Mouse (Mus musculus) lung, embryonic 16.5 days (tissue): ENCODE measurements around the gene Fhit. TPM values are rescaled to one million over a fixed set of nuclear protein-coding genes. Genes with fewer than 3 reads are reported as not detected.

Experiments used
- ATAC-seq: fragments of 200-750 bp; cut with Nextera tagmentation; 2 replicates; pipeline ENCODE4 v1.8.0; 2017; ENCODE audit warnings: low read depth, mild to moderate bottlenecking, moderate library complexity
- H3K27ac ChIP-seq: fragments of 300-500 bp; sonication (generic); 2 replicates; pipeline ENCODE4 v1.5.1; 2014; ENCODE audit warnings: mild to moderate bottlenecking, control low read depth, low read length
- H3K27me3 ChIP-seq: fragments of 300-500 bp; sonication (generic); 2 replicates; pipeline ENCODE4 v1.6.1; 2014; ENCODE audit warnings: low read depth, low read length, mixed read lengths; ENCODE audit not compliant: control insufficient read depth, insufficient read depth
- H3K36me3 ChIP-seq: fragments of 300-500 bp; sonication (generic); 2 replicates; pipeline ENCODE4 v1.6.1; 2014; ENCODE audit warnings: low read length; ENCODE audit not compliant: control insufficient read depth, insufficient read depth
- H3K4me1 ChIP-seq: fragments of 300-500 bp; sonication (generic); replicated peaks from 2 replicates; pipeline ENCODE4 v1.6.1; 2014; ENCODE audit warnings: low read length, mixed read lengths; ENCODE audit not compliant: control insufficient read depth, insufficient read depth
- H3K4me2 ChIP-seq: fragments of 300-500 bp; sonication (generic); 2 replicates; pipeline ENCODE4 v1.6.1; 2014; ENCODE audit warnings: low read depth, low read length, control low read depth
- H3K4me3 ChIP-seq: fragments of 300-500 bp; sonication (generic); 2 replicates; pipeline ENCODE4 v1.5.1; 2014; ENCODE audit warnings: mild to moderate bottlenecking, low read length, control low read depth
- H3K9ac ChIP-seq: fragments of 300-500 bp; sonication (generic); 2 replicates; pipeline ENCODE4 v1.6.1; 2014; ENCODE audit warnings: low read length, control low read depth
- H3K9me3 ChIP-seq: fragments of 300-500 bp; sonication (generic); 2 replicates; pipeline ENCODE4 v1.6.1; 2016; ENCODE audit warnings: low read length; ENCODE audit not compliant: control insufficient read depth
- WGBS: fragments of 180-500 bp; shearing (Covaris S2); extraction: QIAGEN DNeasy Blood & Tissue Kit; methylation state at CpG from one replicate; pipeline ENCODE4 v1.1.7; 2014; 5-methylcytosine and 5-hydroxymethylcytosine counted together
- polyA plus RNA-seq: library from polyadenylated mRNA; unstranded; fragments of >200 nt; fragmentation: Nextera tagmentation; extraction: Ambion mirVana; gene quantifications from 2 replicates; pipeline ENCODE4 v1.2.1, GENCODE M21; 2015

Gene Fhit
- polyA plus RNA-seq, 1 experiment from 2014 or later = 4.9 TPM

DNA sequence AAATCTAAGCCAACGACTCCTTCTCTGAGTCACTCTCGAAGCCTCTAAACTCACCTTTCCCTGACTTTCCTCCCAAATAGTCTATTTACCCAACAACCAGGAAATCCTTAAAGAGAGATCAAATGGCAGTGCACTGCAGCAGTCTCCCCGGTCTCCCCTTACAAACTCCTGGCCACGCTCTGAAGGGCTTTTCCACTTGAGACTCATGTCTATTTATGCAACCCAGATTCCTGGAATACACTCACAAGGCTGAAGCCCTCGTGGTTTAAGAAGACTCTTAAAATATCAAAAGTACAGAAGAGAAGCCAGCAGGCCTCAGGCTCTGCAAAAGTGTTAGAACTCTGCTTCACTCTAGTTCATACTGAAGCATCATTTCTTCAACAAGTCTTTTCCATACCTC lies 1155.6 kb downstream of the Fhit start:
- 57% methylated on average over 5 of the region's 5 CpGs for WGBS

DNA sequence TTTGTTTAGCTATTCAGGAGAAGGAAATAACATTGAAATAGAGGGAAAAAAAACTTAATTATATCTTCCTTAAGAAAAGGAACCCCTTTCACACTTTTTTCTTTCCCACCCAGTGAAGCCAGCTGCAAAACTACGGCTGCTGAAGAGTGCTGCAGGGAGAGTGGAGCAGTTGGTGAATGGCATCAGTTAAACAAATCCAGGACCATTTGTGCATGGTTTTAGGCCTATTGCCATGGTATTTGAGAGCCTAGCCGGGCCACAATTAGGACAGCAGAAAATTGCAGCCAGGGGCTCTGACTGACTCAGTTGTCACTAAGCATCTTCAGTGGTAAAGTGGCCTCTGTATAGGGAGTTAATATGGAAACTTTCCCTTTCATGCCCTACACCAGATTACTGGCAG lies 1158.0 kb downstream of the Fhit start:
- H3K4me3 ChIP-seq = no peak overlapping the region
- H3K4me1 ChIP-seq = no peaks in the 10 kb centered on the region
- H3K9me3 ChIP-seq = no peaks in the 10 kb centered on the region
- H3K27ac ChIP-seq = no peak overlapping the region
- ATAC-seq = no peak
- no peak overlapping the region for H3K4me2 ChIP-seq
- no peaks in the 10 kb centered on the region for H3K27me3 ChIP-seq
- H3K36me3 ChIP-seq = no peaks in the 10 kb centered on the region
- no peak overlapping the region for H3K9ac ChIP-seq
- WGBS = 69% methylated on average over 2 of the region's 2 CpGs

More for the DNA sequence above, 1155.6 kb downstream of the Fhit start:
- no peak overlapping the region for H3K4me2 ChIP-seq
- H3K9ac ChIP-seq = no peak overlapping the region
- no peak overlapping the region for H3K27ac ChIP-seq
- H3K27me3 ChIP-seq = no peaks in the 10 kb centered on the region
- H3K9me3 ChIP-seq = no peaks in the 10 kb centered on the region
- ATAC-seq = peak; percentile 93
- H3K4me1 ChIP-seq = no peaks in the 10 kb centered on the region
- no peak overlapping the region for H3K4me3 ChIP-seq
- no peaks in the 10 kb centered on the region for H3K36me3 ChIP-seq

DNA sequence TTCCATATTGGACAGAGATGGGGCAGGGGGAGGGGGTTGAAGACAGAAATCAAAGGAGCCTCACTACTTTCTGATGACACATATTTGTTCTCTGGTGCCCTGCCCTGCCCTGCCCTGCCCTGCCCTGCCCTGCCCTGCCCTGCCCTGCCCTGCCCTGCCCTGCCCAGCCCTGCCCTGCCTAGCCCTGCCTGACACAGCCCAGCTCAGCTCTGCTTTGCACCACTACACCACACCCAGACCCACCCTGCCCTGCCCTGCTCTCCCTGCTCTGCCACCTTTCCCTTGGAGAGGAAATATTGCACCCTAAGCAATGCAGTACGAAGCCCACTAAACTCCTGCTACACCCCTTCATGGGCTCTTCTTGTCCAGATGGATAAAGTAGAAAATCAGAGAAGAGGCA lies 1171.2 kb downstream of the Fhit start:
- H3K4me1 ChIP-seq = no peaks in the 10 kb centered on the region
- H3K9me3 ChIP-seq = no peaks in the 10 kb centered on the region
- no peaks in the 10 kb centered on the region for H3K36me3 ChIP-seq
- no peak for ATAC-seq
- no peaks in the 10 kb centered on the region for H3K27me3 ChIP-seq
- WGBS = 71% methylated on average over 1 of the region's 1 CpGs
- no peak overlapping the region for H3K4me3 ChIP-seq
- H3K27ac ChIP-seq = no peak overlapping the region
- no peak overlapping the region for H3K4me2 ChIP-seq
- no peak overlapping the region for H3K9ac ChIP-seq

DNA sequence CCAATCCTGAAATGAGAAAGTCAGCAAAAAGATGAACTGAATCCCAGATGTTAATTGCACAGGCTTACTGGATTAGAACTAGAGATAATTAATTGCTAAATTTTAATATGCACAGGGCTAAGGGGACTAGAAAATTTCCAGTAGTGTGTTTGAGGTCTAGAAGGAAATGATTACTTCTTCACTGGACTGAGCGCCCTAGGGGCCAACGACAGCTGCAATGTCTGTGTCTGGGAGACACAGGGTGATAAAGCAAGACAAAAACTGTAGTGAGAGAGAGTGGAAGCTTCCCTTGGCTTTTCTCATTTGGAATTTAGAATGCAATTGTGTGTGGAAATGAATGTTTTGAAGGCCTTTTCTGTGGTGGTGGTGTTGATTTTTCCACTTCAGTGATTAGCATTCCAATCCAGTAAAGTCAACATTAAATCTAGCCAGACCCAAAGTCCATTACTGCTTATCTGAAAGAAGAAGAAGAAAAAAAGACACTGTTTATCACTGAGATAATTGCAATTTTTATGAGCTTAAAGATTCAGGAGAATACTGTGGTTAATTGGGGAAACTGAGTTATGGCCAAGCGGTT lies 1184.8 kb downstream of the Fhit start:
- no peaks in the 10 kb centered on the region for H3K4me1 ChIP-seq
- no peak overlapping the region for H3K4me3 ChIP-seq
- no peaks in the 10 kb centered on the region for H3K9me3 ChIP-seq
- H3K4me2 ChIP-seq = no peak overlapping the region
- H3K27me3 ChIP-seq = no peaks in the 10 kb centered on the region
- ATAC-seq = no peak
- no peaks in the 10 kb centered on the region for H3K36me3 ChIP-seq
- no peak overlapping the region for H3K27ac ChIP-seq
- 64% methylated on average over 3 of the region's 3 CpGs for WGBS
- H3K9ac ChIP-seq = no peak overlapping the region

DNA sequence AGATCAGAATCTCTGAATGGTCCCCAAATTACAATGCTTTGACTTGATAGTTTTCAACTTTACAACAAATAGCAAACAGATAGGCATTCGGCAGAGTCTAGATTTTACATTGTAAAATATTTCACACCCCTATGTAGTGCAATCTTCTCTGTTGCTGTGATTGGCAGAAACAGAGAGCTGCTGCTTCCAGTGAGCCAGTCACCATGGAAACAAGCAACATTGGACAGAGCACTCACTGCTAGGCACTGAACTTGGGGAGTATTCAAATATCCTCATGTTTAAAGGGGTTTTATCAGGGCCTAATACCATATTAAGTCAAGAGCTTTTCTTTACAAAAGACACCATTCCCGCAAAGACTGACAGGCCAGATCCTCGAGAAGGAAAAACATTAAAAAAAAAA lies 1187.4 kb downstream of the Fhit start:
- Histone ChIP-seq H3K36me3 (no peaks in the 10 kb centered on the region), H3K4me2 (no peak overlapping the region), H3K27me3 (no peaks in the 10 kb centered on the region), H3K9me3 (no peaks in the 10 kb centered on the region), H3K27ac (no peak overlapping the region), H3K4me3 (no peak overlapping the region), H3K4me1 (no peaks in the 10 kb centered on the region), H3K9ac (no peak overlapping the region)
- no peak for ATAC-seq
- WGBS = 68% methylated on average over 3 of the region's 3 CpGs

DNA sequence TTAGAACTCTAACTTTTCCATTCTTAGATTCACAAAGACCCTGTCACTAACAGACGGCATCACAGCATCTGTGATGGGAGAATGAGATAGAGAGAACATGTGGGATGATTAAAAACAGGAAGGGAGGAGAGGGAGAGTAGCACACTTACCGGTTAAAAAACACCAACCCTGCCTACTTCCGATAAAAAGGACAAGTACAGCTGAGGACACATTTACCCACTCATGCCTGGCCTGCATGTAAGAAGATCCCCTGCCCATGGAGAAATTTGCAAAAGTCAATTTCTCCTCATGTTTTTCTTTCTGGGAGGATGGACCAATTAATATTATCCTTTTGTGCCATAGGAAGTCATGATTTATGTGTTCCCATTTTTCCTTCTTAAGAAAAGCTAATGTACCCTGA lies 1198.0 kb downstream of the Fhit start:
- no peak overlapping the region for H3K4me2 ChIP-seq
- H3K9me3 ChIP-seq = no peaks in the 10 kb centered on the region
- WGBS = 69% methylated on average over 3 of the region's 3 CpGs
- no peak overlapping the region for H3K9ac ChIP-seq
- H3K27ac ChIP-seq = no peak overlapping the region
- H3K4me1 ChIP-seq = no peaks in the 10 kb centered on the region
- H3K4me3 ChIP-seq = no peak overlapping the region
- H3K36me3 ChIP-seq = no peaks in the 10 kb centered on the region
- no peaks in the 10 kb centered on the region for H3K27me3 ChIP-seq
- no peak for ATAC-seq

DNA sequence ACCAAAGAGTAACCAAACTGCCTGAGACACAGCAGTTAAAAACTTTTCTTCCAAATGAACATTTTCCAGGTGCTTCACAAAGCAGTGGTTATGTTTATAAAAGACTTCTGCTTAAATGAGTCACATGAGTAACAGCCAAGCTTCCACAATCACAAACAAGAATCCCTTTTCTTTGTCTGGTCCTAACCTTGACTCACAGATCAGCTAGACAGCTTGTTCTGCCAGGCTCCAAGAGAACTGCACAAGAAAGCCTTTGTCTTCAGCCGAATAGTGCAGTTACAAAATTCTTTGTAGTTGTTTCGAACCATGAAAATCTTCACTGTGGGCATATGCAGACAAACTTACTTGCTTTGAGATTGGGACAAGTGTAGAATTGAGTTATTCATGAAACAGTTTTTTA lies 1201.4 kb downstream of the Fhit start:
- H3K4me3 ChIP-seq = no peak overlapping the region
- H3K9ac ChIP-seq = no peak overlapping the region
- H3K36me3 ChIP-seq = no peaks in the 10 kb centered on the region
- H3K4me2 ChIP-seq = no peak overlapping the region
- H3K9me3 ChIP-seq = no peaks in the 10 kb centered on the region
- H3K27ac ChIP-seq = no peak overlapping the region
- ATAC-seq = no peak
- no peaks in the 10 kb centered on the region for H3K4me1 ChIP-seq
- H3K27me3 ChIP-seq = no peaks in the 10 kb centered on the region
- 64% methylated on average over 2 of the region's 2 CpGs for WGBS

DNA sequence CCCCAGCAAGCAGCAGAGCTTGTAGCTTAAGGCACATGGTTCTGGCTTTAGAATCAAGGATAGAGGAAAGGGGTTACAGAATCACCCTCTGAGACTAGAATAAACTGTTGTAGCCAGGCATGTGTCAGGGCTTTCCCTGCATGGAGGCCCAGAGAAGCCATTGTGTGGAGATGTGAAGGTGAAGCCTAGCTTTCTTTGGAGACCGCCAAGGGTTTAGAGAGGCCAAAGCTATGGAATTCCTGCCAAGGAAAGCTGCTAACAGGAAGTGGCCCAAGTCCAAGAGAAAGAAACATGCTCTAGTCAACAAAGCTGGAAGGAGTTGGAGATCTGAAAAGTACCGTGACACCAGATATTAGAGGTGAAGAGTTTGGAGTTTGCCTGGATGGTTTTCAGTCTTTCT lies 1262.3 kb downstream of the Fhit start:
- Histone ChIP-seq H3K4me2 (no peak overlapping the region), H3K4me3 (no peak overlapping the region), H3K27me3 (no peaks in the 10 kb centered on the region), H3K36me3 (no peaks in the 10 kb centered on the region), H3K4me1 (no peaks in the 10 kb centered on the region), H3K27ac (no peak overlapping the region), H3K9me3 (no peaks in the 10 kb centered on the region), H3K9ac (no peak overlapping the region)
- WGBS = 44% methylated on average over 2 of the region's 2 CpGs
- no peak for ATAC-seq

DNA sequence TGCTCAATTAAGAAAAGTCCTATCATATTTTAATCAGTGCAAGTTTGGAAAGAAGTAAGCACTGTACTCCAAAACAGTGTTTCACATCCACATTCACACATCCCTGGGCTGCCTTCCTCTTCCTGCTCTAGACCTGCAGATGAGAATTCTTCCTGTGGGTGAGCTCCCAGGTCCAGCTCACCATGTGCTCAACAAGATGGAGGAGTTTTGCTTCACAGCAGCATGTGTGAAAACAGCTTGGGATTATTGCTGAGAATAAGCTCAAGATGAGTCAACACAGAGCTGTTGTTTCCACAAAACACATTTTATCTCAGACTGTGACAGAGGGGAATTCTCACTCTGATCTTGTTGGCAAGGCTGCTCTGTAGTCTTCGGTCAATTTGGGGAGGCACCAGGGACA lies 1265.3 kb downstream of the Fhit start:
- no peak for ATAC-seq
- WGBS = 77% methylated on average over 1 of the region's 1 CpGs
- Histone ChIP-seq H3K9me3 (no peaks in the 10 kb centered on the region), H3K4me3 (no peak overlapping the region), H3K9ac (no peak overlapping the region), H3K4me1 (no peaks in the 10 kb centered on the region), H3K27ac (no peak overlapping the region), H3K27me3 (no peaks in the 10 kb centered on the region), H3K4me2 (no peak overlapping the region), H3K36me3 (no peaks in the 10 kb centered on the region)

DNA sequence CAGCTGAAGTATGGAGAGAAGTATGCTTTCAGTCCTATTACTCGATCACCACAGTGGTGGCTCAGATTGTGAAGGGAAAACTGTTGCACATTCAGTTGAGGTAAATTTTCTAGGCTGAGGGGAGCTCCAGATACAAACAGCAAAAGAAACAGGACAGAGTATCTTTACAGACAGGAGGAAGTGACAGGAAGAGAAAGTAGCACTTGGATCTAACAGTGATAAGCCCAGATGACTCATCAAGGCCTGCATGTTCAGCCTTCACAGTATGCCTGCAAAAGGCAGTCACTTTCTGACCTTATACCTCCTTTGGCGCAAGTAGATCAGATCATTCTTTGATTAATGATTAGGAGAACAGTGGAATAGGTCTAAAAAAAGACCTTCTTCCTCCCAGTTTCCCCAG lies 1309.8 kb downstream of the Fhit start:
- Histone ChIP-seq H3K9me3 (no peaks in the 10 kb centered on the region), H3K27me3 (no peaks in the 10 kb centered on the region), H3K36me3 (no peaks in the 10 kb centered on the region), H3K4me3 (no peak overlapping the region), H3K27ac (no peak overlapping the region), H3K9ac (no peak overlapping the region), H3K4me1 (no peaks in the 10 kb centered on the region), H3K4me2 (no peak overlapping the region)
- 55% methylated on average over 2 of the region's 2 CpGs for WGBS
- ATAC-seq = no peak
